Mouse (Mus musculus) neutrophil, adult 5-6 weeks (primary cell): Measurements from ENCODE around the gene Arpc2. TPM values are rescaled to one million over a fixed set of nuclear protein-coding genes. Genes with fewer than 3 reads are reported as not detected.

Experiments
- ATAC-seq: fragments of 151-379, 151-347 bp; 2 replicates; pipeline ENCODE4 v1.8.0; 2017; ENCODE audit warnings: mild to moderate bottlenecking, moderate TSS enrichment; ENCODE audit not compliant: insufficient number of reproducible peaks, poor library complexity, low FRiP score, severe bottlenecking; ENCODE audit errors: extremely low read depth
- total RNA-seq: library from RNA; stranded (forward); fragments of 200-1000 nt; gene quantifications from 2 replicates; pipeline ENCODE4 v1.2.3, GENCODE M21; 2017

Arpc2 gene
- total RNA-seq, 1 experiment from 2014 or later = 718 TPM

DNA sequence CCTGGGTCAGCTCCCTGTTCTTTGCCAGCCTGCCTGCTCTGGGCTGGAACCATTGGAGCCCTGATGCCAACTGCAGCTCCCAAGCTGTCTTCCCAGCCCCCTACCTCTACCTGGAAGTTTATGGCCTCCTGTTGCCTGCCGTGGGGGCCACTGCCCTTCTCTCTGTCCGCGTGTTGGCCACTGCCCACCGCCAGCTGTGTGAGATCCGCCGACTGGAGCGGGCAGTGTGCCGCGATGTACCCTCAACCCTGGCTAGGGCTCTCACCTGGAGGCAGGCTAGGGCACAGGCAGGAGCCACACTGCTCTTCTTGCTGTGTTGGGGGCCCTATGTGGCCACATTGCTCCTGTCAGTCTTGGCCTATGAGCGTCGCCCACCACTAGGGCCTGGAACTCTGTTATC is 43.1 kb downstream of the Arpc2 start:
- ATAC-seq = no peak

- ATAC-seq = no peak
Observed at GRCm38 (mm10) chr1:74280591-74281325, 44.9 kb downstream of the Arpc2 start.

DNA sequence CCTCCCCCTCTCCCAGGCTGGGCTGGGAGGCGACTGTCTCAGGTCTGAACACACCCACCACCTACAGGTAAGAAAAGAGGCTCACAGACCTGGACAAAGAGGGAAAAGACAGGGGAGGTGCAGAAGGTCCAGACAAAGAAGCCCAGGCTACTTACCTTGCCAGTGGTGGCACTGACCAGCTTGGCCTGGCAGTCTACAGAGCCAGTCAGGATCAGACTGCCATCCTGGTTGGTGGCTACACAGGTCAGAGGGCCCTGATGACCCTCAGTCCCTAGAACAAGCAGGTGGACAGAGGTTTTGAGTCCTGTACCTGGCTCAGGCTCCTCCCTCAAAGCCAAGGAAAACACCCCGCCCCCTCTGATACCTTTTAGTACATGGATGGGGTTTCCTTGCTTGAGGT is 45.5 kb downstream of the Arpc2 start:
- ATAC-seq = no peak

DNA sequence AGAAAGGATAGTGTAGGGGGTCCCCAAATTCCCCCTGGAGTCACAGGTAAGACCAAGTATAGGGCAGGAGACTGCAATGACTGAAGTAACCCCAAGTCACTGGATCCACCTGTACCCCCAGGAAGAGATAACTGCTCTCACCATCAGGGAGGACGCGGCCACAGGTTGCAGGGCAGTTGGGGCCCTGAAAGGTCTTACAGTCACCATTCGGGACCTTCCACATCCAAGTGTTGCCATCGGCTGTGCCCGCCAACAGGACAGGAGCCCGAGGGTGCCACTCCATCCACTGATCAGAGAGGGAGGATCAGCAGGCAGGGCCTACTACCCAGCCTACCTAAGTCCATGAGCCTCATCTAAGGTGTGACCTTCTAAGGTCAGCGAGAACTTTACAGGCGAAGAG is 46.0 kb downstream of the Arpc2 start:
- no peak for ATAC-seq

DNA sequence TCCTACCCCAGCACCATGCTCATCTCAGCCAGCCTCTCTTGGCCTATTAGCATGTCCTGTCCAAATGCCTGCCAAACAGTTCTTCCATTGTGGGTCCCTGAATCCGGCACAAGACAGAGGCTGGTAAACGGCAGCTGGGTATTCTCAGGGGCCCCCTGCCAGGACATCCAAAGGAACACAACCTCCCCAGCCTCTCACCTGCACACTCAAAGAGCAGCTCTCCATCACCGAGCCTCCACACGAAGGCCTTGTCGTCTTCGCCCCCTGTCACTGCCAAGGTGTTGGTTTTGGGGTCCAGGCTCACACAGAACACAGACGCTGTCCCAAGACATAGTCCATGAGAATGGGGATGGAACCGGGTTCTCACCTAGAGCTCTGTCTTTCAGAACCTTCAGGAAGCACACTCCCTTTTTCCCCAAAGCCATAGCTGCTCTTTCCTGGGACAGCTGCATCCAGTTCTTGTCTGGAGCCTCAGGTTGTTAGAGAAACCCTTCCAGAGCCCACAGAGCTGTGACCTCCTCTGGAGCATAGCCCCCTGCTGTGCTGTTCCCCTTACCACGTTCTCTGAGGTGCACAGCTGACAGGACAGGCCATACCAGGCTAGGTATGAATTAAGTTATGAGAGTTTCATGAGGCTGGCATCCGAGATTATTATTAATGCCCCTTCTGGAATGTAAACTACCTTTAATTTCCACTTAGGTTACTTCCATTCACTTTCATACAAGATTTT is 47.2 kb downstream of the Arpc2 start:
- ATAC-seq = no peak

DNA sequence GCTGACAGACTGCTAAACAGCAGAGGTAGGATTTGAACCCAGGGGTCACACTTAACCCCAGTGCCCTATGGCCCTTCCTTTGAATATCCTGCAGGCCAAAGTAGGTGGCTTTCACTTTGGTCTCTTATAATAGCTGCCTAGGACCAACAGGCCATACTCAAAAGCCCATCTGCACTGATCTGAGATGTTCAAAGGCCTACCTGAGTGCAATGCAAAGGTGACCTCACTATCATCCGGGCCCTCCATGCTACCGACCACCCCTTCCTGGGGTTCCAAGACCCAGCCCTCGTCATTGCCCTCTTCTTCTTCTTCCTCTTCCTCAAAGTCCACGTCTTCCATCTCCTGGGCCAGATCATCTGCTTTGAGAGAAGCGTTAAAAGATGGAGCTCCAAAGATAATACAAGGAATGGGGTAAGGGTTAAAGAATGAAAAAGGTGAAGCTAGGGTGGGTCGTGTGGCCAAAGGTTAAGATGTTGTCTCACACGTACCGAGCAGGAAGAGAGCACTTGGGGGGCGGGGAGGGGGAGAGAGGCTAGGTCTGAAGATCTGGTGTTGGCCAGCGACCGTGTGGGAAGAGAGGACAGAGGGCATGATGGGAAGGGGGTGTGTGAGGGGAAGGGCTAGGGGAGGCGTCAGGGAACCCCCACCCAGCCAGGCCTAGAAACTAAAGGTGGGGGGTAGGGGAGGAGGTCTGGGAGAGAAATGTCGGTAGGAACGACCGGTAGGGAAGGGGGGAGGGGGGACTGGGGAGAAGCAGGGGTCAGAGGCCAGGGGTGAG is 48.0 kb downstream of the Arpc2 start:
- ATAC-seq = no peak

DNA sequence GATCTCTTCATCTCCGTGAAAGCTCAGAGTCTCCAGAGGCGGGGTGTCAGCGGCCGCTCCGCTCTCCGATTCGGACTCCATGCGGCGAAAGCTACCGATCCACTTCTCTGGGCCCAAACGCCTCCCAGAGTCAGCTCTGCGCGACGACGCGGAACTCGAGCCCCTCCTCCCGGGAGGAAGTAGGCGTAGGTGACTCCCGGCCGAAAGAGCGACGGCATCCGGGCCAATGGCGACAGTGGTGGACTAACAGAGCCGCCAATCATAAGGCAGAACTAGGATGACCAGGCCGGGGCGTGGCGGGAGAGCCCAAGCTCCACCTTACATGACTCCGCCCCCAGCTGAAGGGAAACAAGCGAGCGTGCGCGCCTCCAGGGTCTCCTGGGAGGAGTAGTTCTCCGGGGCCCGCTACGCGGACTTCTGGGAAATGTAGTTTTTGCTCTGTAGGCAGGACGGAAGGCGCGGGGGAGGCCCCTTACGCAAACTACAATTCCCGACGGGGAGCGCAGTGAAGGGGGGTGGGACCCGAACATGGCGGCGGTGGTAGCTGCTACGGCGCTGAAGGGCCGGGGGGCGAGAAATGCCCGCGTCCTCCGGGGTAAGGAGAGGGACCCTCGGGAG is 48.8 kb downstream of the Arpc2 start, which contains the start of the genes Aamp and Pnkd:
Gene Aamp (minus strand): TSS at position 196 of the 618 bp plus-strand sequence.
Gene Pnkd (plus strand): TSS at position 388 of the 618 bp plus-strand sequence.
- peak; percentile 89 for ATAC-seq

DNA sequence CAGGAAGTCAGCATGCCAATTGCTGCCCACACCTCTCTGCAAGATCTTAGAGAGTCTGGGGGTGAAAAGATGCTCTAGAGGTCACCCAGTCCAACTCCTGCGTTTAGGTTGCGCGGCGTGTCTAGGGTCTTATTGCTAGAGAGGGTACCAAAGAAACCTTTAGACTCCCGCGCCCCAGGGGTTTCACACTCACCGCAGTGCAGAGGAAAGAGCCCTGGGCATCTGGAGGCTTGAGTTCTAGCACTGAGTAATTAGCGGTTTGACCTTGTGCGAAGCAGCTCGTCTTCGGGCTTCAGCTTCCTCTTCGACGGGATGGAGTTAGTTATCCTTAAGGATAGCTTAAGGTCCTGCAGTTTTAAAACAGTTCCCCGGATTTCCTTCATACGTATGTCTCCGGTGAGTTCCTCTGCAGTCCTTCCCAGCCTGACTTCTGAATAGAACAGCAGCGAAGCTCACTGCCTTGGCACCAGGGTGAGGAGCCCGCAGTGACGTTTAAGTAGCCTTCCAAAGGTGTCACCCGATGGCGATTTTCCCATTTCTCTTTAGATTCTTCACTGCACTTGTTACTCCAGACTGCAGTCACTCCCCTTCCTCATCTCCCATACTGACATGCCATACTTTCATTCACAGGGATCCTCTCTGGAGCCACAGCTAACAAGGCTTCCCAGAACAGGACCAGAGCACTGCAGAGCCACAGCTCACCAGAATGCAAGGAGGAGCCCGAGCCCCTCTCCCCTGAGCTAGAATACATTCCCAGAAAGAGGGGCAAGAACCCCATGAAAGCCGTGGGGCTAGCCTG is 49.5 kb downstream of the Arpc2 start:
- ATAC-seq = no peak

- ATAC-seq = peak; percentile 33
Observed at GRCm38 (mm10) chr1:74286869-74287607, 51.2 kb downstream of the Arpc2 start.

DNA sequence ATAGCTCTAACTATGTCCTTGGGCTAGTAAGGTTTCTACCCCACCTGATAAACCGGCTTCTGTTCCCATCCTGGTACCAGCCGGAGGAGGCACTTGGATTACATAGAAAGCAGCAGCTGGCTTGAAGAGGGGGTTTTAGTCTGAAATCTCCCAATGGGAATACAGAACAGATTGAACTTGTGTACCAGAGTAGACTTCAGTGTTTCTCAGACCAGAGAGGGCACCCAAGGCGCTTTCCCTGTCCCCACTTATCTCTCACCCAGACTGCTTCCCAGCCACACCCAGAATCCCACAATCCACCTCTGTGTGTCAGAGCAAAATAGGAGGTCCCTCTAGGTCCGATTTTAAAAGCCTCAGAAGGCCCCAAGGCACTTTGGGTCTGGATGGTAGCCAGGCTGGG is 52.4 kb downstream of the Arpc2 start:
- no peak for ATAC-seq

- ATAC-seq = no peak
Observed at GRCm38 (mm10) chr1:74289248-74289647, 53.4 kb downstream of the Arpc2 start.

DNA sequence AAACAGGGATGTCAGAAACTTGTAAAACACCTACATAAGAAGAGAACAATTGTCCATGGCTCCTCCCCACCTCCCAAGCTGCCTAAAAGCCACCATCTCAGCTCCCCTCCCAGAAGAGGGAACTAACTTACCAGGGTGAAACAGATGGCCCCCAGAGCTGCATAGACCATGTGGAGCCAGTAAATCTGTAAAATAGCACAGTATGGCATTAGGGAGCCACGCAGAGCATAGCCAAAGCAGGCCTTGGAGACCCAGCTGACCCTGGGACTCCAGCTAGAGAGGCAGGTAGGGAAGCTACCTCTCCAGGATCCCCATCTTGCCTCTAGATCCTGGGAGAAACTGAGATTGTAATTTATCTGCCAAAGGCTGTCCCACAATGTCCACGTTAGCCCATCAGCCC is 53.9 kb downstream of the Arpc2 start:
- no peak for ATAC-seq

DNA sequence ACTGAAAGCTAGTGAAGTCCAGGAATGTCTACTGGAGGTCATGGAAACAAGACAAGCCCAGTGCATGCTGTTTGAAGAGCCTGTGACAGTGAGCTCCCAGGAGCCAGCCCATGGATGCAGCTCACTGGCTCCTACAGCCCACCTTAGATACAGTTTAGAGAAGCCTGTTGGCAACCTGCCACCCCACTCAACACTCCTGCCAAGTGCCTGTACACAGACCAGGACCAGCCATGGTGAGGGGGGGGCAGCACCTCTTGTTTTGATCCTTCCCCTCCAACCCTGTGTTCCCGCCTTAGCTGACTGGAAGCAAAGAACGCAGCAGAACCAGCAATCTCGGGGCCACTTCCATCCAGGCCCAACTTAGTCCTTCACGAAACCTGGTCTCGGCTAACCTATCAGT is 54.3 kb downstream of the Arpc2 start:
- ATAC-seq = no peak

DNA sequence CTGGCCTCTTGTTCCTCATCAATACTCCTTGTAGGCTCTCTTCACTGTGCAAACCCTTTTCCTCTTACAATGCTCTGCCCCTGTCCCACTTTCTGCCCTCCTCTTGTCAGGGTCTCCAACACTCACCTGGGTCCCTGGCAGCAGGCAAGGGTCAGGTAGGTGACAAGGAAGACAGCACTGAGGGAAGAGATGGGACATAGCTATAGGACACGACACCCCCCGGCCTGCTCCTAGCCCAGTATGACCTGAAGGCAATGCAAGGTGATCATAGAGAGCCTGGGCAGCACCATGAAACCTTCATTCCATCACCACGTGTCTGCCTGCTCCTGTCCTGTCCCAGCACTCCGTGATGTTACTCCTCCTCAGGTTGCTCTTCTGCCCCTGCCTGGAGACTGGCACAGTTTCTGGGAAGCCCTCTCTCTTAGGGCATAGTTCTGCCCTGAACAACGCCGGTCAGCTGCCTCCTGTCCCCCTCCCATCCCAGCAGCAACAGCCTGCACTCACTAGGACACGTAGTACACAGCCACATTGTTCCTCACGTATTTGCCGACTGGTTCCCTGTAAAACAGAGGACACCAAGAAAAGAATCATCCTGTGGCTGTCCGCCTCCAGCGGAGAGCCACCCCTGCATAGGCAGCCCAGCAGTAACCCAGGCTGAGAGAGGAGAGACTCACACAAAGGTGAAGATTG is 56.6 kb downstream of the Arpc2 start:
- ATAC-seq = no peak

DNA sequence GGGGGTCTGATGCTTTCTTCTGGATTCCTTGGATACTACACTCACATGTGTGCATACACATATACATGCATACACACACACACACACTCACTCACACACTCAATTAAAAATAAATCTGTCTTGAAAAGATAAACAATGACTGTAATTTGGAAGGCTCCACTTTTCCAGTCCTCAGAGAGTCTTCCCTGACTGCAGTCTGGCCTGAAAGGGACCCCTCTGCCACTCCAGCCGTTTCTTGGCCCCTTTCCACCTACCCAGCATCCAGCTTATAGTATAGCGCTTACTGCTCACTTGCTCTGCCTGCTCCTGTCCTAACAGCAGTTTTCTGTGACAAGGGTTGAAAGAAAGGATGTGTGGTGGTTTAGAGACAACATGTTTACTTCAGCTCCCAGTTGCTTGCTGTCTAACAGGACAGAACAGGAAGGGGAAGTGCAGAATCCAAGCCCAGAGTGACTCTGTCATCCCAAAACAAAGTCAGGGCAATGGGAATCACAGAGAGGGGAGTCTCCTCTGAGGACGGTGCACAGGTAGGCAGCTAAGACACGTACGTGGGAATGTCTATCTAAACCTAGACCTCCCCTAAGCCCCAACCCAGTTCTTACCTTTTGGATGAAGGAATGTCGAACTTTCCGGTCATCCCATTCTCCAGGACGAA is 57.5 kb downstream of the Arpc2 start:
- ATAC-seq = no peak

DNA sequence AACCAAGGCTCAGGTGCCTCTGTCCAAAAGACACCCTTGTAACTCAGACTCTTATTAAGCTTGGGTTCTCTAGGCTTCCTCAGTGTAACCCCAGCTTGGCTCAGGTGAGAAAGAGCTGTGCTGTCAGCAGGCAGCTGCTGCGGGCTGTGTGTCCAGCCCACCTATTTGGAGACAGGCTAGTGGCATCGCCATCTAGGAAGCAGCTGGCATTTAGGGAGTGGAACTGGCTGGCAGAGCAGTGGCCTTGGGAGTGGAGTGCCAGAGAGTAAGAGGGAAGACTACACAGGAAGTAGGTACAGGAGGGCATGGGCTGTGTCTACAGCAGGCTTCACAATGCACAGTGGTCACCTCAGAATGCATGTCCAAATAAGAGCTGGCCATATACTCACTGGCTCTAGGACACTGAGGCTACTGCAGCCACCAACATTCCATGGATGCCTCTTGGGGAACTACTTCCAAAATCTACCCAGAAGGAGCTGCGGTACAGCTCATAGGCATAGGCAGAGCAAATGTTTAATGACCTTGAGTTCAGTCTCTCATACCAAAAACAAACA is 58.3 kb downstream of the Arpc2 start:
- no peak for ATAC-seq
